Mouse (Mus musculus): ENCODE data around the gene Wrnip1. TPM values are rescaled to one million over a fixed set of nuclear protein-coding genes. Genes with fewer than 3 reads are reported as not detected.
"Not testable (repeated sequence)": the region's sequence is repeated elsewhere in the genome, so short reads cannot be mapped to it uniquely, and the experiment has no call there.

Wrnip1 gene
- polyA plus RNA-seq, 1 experiment from 2014 or later = 32.9 TPM

DNA sequence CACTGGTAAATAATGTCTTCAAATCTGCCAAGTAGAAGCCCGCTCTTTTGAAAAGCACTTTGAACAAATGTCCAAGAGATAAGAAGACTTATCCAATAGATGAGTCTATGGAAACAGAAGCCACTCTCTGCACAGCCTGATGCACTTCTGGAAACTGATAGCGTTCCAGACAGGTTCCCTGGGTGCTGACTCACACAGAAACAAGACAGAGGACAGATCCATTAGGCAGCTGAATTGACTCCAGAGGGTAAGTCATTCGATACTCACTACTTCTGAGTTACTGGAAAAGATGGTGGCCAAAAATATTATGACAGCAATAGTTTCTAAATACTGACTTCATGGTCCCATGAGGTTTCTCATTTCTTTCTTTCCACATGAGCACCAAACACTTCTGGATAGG is 59.0 kb downstream of the Wrnip1 start:
- H3K4me2 ChIP-seq (replicated peaks) = no peak overlapping the region
- no peak overlapping the region for H3K9ac ChIP-seq
- no peaks in the 10 kb centered on the region for H3K9me3 ChIP-seq
- no peak overlapping the region for H3K27ac ChIP-seq
- H3K4me3 ChIP-seq = no peak overlapping the region
- 72% methylated on average over 3 of the region's 3 CpGs for WGBS
- no peak for ATAC-seq (ENCODE audit: insufficient number of reproducible peaks, insufficient read depth, low FRiP score, low TSS enrichment)
- no peaks in the 10 kb centered on the region for H3K27me3 ChIP-seq
- no peaks in the 10 kb centered on the region for H3K4me1 ChIP-seq
- no peaks in the 10 kb centered on the region for H3K36me3 ChIP-seq

DNA sequence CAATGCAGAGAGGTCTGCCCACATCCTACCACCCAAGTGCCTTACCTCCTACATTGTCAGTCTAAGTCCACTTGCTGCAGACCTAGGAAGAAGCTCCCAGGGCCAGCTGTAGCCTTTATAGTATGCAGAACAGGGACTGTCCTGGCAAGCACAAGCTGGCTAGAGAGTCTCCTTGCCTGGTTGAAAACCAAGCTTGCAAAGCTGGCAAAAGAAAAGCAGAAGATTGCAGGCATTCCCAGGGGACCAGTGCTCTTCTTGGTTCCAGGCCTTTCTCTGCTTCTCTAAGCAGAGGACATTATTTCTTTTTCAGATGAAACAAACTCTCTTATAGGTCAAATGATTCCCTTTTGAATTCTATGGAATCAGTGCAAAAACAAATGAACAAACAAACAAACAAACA is 61.6 kb downstream of the Wrnip1 start:
- no peak for ATAC-seq (ENCODE audit: insufficient number of reproducible peaks, insufficient read depth, low FRiP score, low TSS enrichment)
- H3K4me3 ChIP-seq = no peak overlapping the region
- H3K36me3 ChIP-seq = no peaks in the 10 kb centered on the region
- H3K9ac ChIP-seq = no peak overlapping the region
- no peak overlapping the region for H3K4me2 ChIP-seq (replicated peaks)
- no peaks in the 10 kb centered on the region for H3K4me1 ChIP-seq
- no peaks in the 10 kb centered on the region for H3K27me3 ChIP-seq
- H3K9me3 ChIP-seq = no peaks in the 10 kb centered on the region
- H3K27ac ChIP-seq = no peak overlapping the region

DNA sequence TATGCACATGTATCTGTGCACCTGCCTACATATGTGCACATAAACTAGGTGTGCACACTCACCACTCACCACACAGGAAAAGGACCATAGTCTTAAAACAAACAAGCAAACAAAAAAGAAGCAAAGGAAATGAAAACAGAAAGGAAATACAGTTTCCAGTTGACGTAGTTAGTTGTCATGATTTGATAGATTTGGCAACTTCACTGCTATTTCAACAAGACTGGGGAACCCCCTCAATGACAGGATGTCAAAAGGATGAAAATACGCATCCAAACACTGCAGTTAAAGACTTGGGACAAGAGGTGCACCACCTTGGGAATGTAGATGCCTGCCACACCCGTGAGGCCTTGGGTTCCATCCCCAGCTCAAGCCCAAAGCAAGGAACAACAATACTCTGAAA is 62.7 kb downstream of the Wrnip1 start:
- not testable (repeated sequence) for H3K4me1 ChIP-seq; H3K4me3 ChIP-seq; H3K27me3 ChIP-seq; ATAC-seq (ENCODE audit: insufficient number of reproducible peaks, insufficient read depth, low FRiP score, low TSS enrichment); H3K9me3 ChIP-seq; H3K36me3 ChIP-seq; H3K4me2 ChIP-seq (replicated peaks); H3K27ac ChIP-seq; H3K9ac ChIP-seq
- 78% methylated on average over 2 of the region's 3 CpGs for WGBS

DNA sequence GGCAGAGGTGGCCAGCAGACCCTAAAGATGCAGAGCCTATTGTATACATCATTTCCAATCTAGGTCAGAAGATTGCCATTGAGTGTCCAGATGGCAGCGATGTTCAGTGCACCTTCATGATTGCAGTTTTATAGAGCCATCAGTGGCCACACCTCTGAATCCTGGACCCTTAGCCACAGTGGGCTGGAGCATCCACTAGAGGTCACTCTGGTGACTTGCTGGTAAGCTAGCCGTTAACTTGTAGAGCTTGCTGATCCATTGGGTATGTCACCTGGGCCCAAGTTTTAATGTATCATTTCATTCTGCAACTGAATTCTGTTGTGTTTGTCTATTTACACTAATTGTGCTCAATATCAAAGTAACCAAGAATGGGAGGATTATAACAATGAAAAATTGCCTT is 63.8 kb downstream of the Wrnip1 start:
- WGBS = 69% methylated on average over 2 of the region's 2 CpGs
- no peaks in the 10 kb centered on the region for H3K4me1 ChIP-seq
- H3K4me2 ChIP-seq (replicated peaks) = no peak overlapping the region
- H3K36me3 ChIP-seq = no peaks in the 10 kb centered on the region
- H3K9ac ChIP-seq = no peak overlapping the region
- no peak overlapping the region for H3K27ac ChIP-seq
- H3K9me3 ChIP-seq = no peaks in the 10 kb centered on the region
- H3K4me3 ChIP-seq = no peak overlapping the region
- no peak for ATAC-seq (ENCODE audit: insufficient number of reproducible peaks, insufficient read depth, low FRiP score, low TSS enrichment)
- H3K27me3 ChIP-seq = no peaks in the 10 kb centered on the region

DNA sequence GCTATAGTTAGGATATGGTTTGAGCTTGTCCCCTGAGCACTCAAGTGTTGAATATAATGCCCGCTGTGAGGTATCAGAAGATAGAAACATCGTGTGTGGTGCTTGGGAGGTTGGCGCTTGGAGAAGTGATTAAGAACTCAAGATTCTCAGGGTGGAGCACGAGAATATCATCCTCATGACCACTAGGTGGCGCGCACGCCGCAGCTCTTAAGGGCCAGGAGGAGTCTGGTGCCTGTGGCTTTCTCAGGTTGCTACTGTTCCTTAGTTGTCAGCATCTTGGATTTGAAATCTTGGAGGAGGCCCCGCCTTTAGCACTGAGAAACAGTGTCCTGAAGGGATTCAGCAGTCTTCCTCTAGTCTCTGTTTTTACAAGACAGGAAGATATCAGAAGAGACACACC is 64.6 kb downstream of the Wrnip1 start:
- Histone ChIP-seq H3K27ac (no peak overlapping the region), H3K4me1 (no peaks in the 10 kb centered on the region), H3K9me3 (no peaks in the 10 kb centered on the region), H3K36me3 (no peaks in the 10 kb centered on the region), H3K27me3 (no peaks in the 10 kb centered on the region), H3K9ac (no peak overlapping the region), H3K4me2 (replicated peaks) (no peak overlapping the region), H3K4me3 (no peak overlapping the region)
- WGBS = 7% methylated on average over 9 of the region's 9 CpGs
- ATAC-seq (ENCODE audit: insufficient number of reproducible peaks, insufficient read depth, low FRiP score, low TSS enrichment) = no peak

- Histone ChIP-seq H3K4me1 (no peaks in the 10 kb centered on the region), H3K4me3 (no peak overlapping the region), H3K4me2 (replicated peaks) (no peak overlapping the region), H3K36me3 (no peaks in the 10 kb centered on the region), H3K27me3 (no peaks in the 10 kb centered on the region), H3K9ac (no peak overlapping the region), H3K9me3 (no peaks in the 10 kb centered on the region), H3K27ac (no peak overlapping the region)
- WGBS = 40% methylated on average over 2 of the region's 2 CpGs
- ATAC-seq (ENCODE audit: insufficient number of reproducible peaks, insufficient read depth, low FRiP score, low TSS enrichment) = no peak
Measured at GRCm38 (mm10) chr13:32867030-32867429, 65.2 kb downstream of the Wrnip1 start.

DNA sequence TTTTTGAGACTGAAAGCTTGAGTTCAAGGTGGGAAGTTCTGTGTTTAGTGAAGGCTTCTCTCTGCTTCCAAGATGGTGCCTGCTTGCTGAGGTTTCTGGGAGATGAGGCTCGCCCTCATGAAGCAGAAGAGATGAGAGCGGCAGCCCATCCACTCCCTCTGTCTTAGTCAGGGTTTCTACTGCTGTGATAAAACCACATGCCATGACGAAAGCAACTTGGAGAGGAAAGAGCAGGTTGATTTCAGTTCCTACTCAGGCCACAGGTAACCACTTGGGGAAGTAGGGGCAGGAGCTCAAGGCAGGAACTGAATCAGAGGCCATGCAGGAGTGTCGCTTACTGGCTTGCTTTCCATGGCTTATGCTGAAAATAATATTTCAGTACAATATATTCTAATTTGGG is 66.4 kb downstream of the Wrnip1 start:
- H3K27me3 ChIP-seq; H3K4me1 ChIP-seq; H3K9ac ChIP-seq; H3K27ac ChIP-seq; H3K4me2 ChIP-seq (replicated peaks); H3K9me3 ChIP-seq; ATAC-seq (ENCODE audit: insufficient number of reproducible peaks, insufficient read depth, low FRiP score, low TSS enrichment); H3K36me3 ChIP-seq; H3K4me3 ChIP-seq: not testable (repeated sequence)
- WGBS = 82% methylated on average over 4 of the region's 4 CpGs

DNA sequence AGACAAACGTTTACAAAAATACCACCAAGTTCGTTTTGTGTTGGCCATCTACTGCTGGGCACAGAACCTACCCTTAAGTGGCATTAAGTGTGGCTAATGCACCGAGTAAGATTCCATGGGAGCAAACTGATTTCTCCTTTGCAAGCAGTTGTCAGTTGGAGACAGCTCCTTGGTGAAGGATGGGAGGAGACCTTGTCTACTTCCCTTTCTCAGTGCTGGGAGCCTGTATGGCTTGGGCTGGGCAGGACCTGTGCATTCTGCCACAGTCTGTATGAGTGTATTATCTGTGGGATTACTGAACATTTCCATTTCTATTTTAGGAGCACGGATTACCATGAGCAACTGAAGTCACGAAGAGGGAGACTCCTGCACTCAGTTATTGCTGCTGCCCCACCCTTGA is 67.0 kb downstream of the Wrnip1 start:
- no peak overlapping the region for H3K9ac ChIP-seq
- no peak overlapping the region for H3K27ac ChIP-seq
- no peaks in the 10 kb centered on the region for H3K27me3 ChIP-seq
- no peak overlapping the region for H3K4me2 ChIP-seq (replicated peaks)
- H3K36me3 ChIP-seq = no peaks in the 10 kb centered on the region
- no peaks in the 10 kb centered on the region for H3K9me3 ChIP-seq
- 73% methylated on average over 5 of the region's 5 CpGs for WGBS
- no peaks in the 10 kb centered on the region for H3K4me1 ChIP-seq
- no peak overlapping the region for H3K4me3 ChIP-seq
- no peak for ATAC-seq (ENCODE audit: insufficient number of reproducible peaks, insufficient read depth, low FRiP score, low TSS enrichment)

Other genes starting within 250 kb of the Wrnip1 start
- 1.4 and 2.3 TPM in 2 replicates for gene Mylk4, start 18.1 kb upstream of the Wrnip1 start, polyA plus RNA-seq (2016; fragmentation: Nextera tagmentation; extraction: Ambion mirVana)
- gene D930007J09Rik, start 811 bp downstream of the Wrnip1 start, polyA plus RNA-seq (2016; fragmentation: Nextera tagmentation; extraction: Ambion mirVana) = not detected in 2 replicates
- gene Serpinb1a, start 49.1 kb downstream of the Wrnip1 start, polyA plus RNA-seq (2016; fragmentation: Nextera tagmentation; extraction: Ambion mirVana) = 1.2 and 1.4 TPM in 2 replicates
- gene Serpinb1c, start 96.2 kb downstream of the Wrnip1 start, polyA plus RNA-seq (2016; fragmentation: Nextera tagmentation; extraction: Ambion mirVana) = not detected in 2 replicates
- 1.0 and 1.1 TPM in 2 replicates for gene Serpinb6b, start 163.2 kb downstream of the Wrnip1 start, polyA plus RNA-seq (2016; fragmentation: Nextera tagmentation; extraction: Ambion mirVana)
- gene Serpinb9, start 201.2 kb downstream of the Wrnip1 start, polyA plus RNA-seq (2016; fragmentation: Nextera tagmentation; extraction: Ambion mirVana) = 2.2 and 2.6 TPM in 2 replicates
- 0.08 TPM in 1 of 2 replicates, not detected in the other for gene Serpinb9b, start 225.4 kb downstream of the Wrnip1 start, polyA plus RNA-seq (2016; fragmentation: Nextera tagmentation; extraction: Ambion mirVana)

All from embryonic facial prominence, embryonic 12.5 days (tissue).